Mouse (Mus musculus) MEL (cell line): ENCODE results near the gene 1600002K03Rik. TPM values are rescaled to one million over a fixed set of nuclear protein-coding genes. Genes with fewer than 3 reads are reported as not detected.

Source experiments
- DNase-seq: peaks from one replicate; pipeline ENCODE4 v3.0.0; 2011; ENCODE audit warnings: low read depth, low spot score
- H3K27ac ChIP-seq: 2 replicates; pipeline ENCODE4 v1.5.1; 2012; ENCODE audit warnings: low read depth, mild to moderate bottlenecking, control low read depth, low read length, moderate library complexity; ENCODE audit not compliant: control insufficient read depth
- H3K27me3 ChIP-seq, 2 experiments: fragments of 150-350 bp in 1 of 2; sonication (generic) in 1 of 2; 2 replicates each; pipeline ENCODE4 v1.6.1; 2012; ENCODE audit warnings: low read length in 2 of 2, mild to moderate bottlenecking in 2 of 2, improper control_type of control experiment in 1 of 2, moderate library complexity in 1 of 2; ENCODE audit not compliant: insufficient read depth in 2 of 2, control insufficient read depth in 1 of 2
- H3K36me3 ChIP-seq, 2 experiments: 2 replicates each; pipeline ENCODE4 v1.6.1; 2012 to 2014; ENCODE audit warnings: low read length in 2 of 2, improper control_type of control experiment in 1 of 2, inconsistent platforms in 1 of 2, mild to moderate bottlenecking in 1 of 2; ENCODE audit not compliant: insufficient read depth in 2 of 2, control insufficient read depth in 1 of 2
- H3K4me1 ChIP-seq, 2 experiments: fragments of 150-350 bp in 1 of 2; sonication (generic) in 1 of 2; 2 replicates each; pipeline ENCODE4 v1.6.1; 2012; ENCODE audit warnings: low read length in 2 of 2, improper control_type of control experiment in 1 of 2, mild to moderate bottlenecking in 1 of 2; ENCODE audit not compliant: insufficient read depth in 2 of 2, control insufficient read depth in 1 of 2
- H3K4me3 ChIP-seq, 2 experiments: fragments of 150-350 bp in 1 of 2; sonication (generic) in 1 of 2; 2 replicates each; pipeline ENCODE4 v1.5.1; 2012; ENCODE audit warnings: low read depth in 2 of 2, low read length in 2 of 2, mild to moderate bottlenecking in 2 of 2, moderate library complexity in 2 of 2, control low read depth in 1 of 2, improper control_type of control experiment in 1 of 2; ENCODE audit not compliant: control insufficient read depth in 1 of 2, insufficient read depth in 1 of 2
- H3K79me2 ChIP-seq: 2 replicates; pipeline ENCODE4 v1.6.1; 2012; ENCODE audit warnings: mild to moderate bottlenecking, low read length, moderate library complexity; ENCODE audit not compliant: control insufficient read depth, poor library complexity, insufficient read depth
- H3K9ac ChIP-seq: 2 replicates; pipeline ENCODE4 v1.6.1; 2012; ENCODE audit warnings: low read depth, mild to moderate bottlenecking, control low read depth, low read length, moderate library complexity; ENCODE audit not compliant: control insufficient read depth, poor library complexity, severe bottlenecking
- H3K9me3 ChIP-seq: fragments of 150-350 bp; sonication (generic); replicated peaks from 2 replicates; pipeline ENCODE4 v1.6.1; 2012; ENCODE audit warnings: mild to moderate bottlenecking, low read length, improper control_type of control experiment, moderate library complexity; ENCODE audit not compliant: insufficient read depth
- CHD1 ChIP-seq: IDR thresholded peaks from 2 replicates; pipeline ENCODE4 v1.6.1; 2012; ENCODE audit warnings: low read depth, mild to moderate bottlenecking, inconsistent platforms, low read length, improper control_type of control experiment
- E2F4 ChIP-seq: IDR thresholded peaks from 2 replicates; pipeline ENCODE4 v1.6.1; 2011; ENCODE audit warnings: low read depth, low read length, improper control_type of control experiment, borderline replicate concordance
- EP300 ChIP-seq, 2 experiments: IDR thresholded peaks; 2 replicates each; pipeline ENCODE4 v1.6.1; 2011; ENCODE audit warnings: improper control_type of control experiment in 2 of 2, low read length in 2 of 2, low read depth in 1 of 2, mild to moderate bottlenecking in 1 of 2
- GABPA ChIP-seq: IDR thresholded peaks from 2 replicates; pipeline ENCODE4 v1.6.1; 2012; ENCODE audit warnings: low read depth, mild to moderate bottlenecking, inconsistent platforms, low read length, improper control_type of control experiment, moderate library complexity
- HCFC1 ChIP-seq: IDR thresholded peaks from 2 replicates; pipeline ENCODE4 v1.6.1; 2012; ENCODE audit warnings: low read depth, mild to moderate bottlenecking, inconsistent platforms, low read length, improper control_type of control experiment, moderate library complexity
- JUND ChIP-seq: IDR thresholded peaks from 2 replicates; pipeline ENCODE4 v1.6.1; 2011; ENCODE audit warnings: low read depth, mild to moderate bottlenecking, improper control_type of control experiment, low read length
- KAT2A ChIP-seq: conservative IDR thresholded peaks from 2 replicates; pipeline ENCODE4 v1.6.1; 2012; ENCODE audit warnings: low read depth, low read length, improper control_type of control experiment, inconsistent platforms
- MAX ChIP-seq: IDR thresholded peaks from 2 replicates; pipeline ENCODE4 v1.6.1; 2011; ENCODE audit warnings: low read length, improper control_type of control experiment
- MXI1 ChIP-seq: IDR thresholded peaks from 2 replicates; pipeline ENCODE4 v1.6.1; 2011; ENCODE audit warnings: mild to moderate bottlenecking, low read depth, low read length, improper control_type of control experiment
- MYB ChIP-seq: IDR thresholded peaks from 2 replicates; pipeline ENCODE4 v1.6.1; 2011; ENCODE audit warnings: mild to moderate bottlenecking, low read depth, low read length, improper control_type of control experiment
- MYC ChIP-seq: IDR thresholded peaks from 2 replicates; pipeline ENCODE4 v1.6.1; 2011; ENCODE audit warnings: low read depth, mild to moderate bottlenecking, low read length, improper control_type of control experiment, moderate library complexity
- NELFE ChIP-seq: IDR thresholded peaks from 2 replicates; pipeline ENCODE4 v1.6.1; 2011; ENCODE audit warnings: low read depth, low read length, improper control_type of control experiment
- RAD21 ChIP-seq: IDR thresholded peaks from 2 replicates; pipeline ENCODE4 v1.6.1; 2011; ENCODE audit warnings: mild to moderate bottlenecking, low read depth, low read length, improper control_type of control experiment
- RCOR1 ChIP-seq: IDR thresholded peaks from 2 replicates; pipeline ENCODE4 v1.6.1; 2012; ENCODE audit warnings: low read depth, mild to moderate bottlenecking, inconsistent platforms, low read length, improper control_type of control experiment
- TBP ChIP-seq: IDR thresholded peaks from 2 replicates; pipeline ENCODE4 v1.8.0; 2011; ENCODE audit warnings: low read depth, low read length, improper control_type of control experiment
- TCF12 ChIP-seq: IDR thresholded peaks from 2 replicates; pipeline ENCODE4 v1.6.1; 2014; ENCODE audit warnings: low read depth, mild to moderate bottlenecking, inconsistent platforms, low read length, improper control_type of control experiment, moderate library complexity
- USF1 ChIP-seq: IDR thresholded peaks from 2 replicates; pipeline ENCODE4 v1.6.1; 2014; ENCODE audit warnings: low read depth, mild to moderate bottlenecking, inconsistent platforms, low read length, improper control_type of control experiment, moderate library complexity
- USF2 ChIP-seq, 2 experiments: IDR thresholded peaks; 2 replicates each; pipeline ENCODE4 v1.6.1; 2011 to 2012; ENCODE audit warnings: improper control_type of control experiment in 2 of 2, low read length in 2 of 2, borderline replicate concordance in 1 of 2, inconsistent platforms in 1 of 2, low read depth in 1 of 2, mild to moderate bottlenecking in 1 of 2; ENCODE audit not compliant: insufficient read depth in 1 of 2
- ZMIZ1 ChIP-seq: IDR thresholded peaks from 2 replicates; pipeline ENCODE4 v1.6.1; 2012; ENCODE audit warnings: low read depth, mild to moderate bottlenecking, inconsistent platforms, low read length, improper control_type of control experiment, moderate library complexity
- polyA plus RNA-seq, 2 experiments: library from polyadenylated mRNA; stranded (reverse) in 1 of 2; unstranded in 1 of 2; fragments of >175 nt in 1 of 2; fragments of >200 nt in 1 of 2; gene quantifications; 2 replicates each; pipeline versions ENCODE4 v1.2.1 to v1.2.4; 2012; ENCODE audit warnings: low replicate concordance in 2 of 2, low read depth in 1 of 2; ENCODE audit not compliant: insufficient read length in 2 of 2, insufficient read depth in 1 of 2, missing spikeins in 1 of 2
- total RNA-seq: library from RNA; depleted of rRNA; stranded (reverse); fragments of 300-350 nt; gene quantifications from 2 replicates; pipeline ENCODE4 v1.2.3, GENCODE M21; 2012

1600002K03Rik gene
- total and polyA plus RNA-seq, 3 experiments = 11.4 to 16.9 TPM; not detected in 1

GRCm38 (mm10) chr10:80207676-80208075 lies 34.9 kb downstream of the 1600002K03Rik start:
- no peak for DNase-seq
- Histone ChIP-seq H3K4me1 (no peaks in the 10 kb centered on the region), H3K27me3 (peaks cover 16 to 26% of the 10 kb centered on the region in 2 experiments), H3K9me3 (no peaks in the 10 kb centered on the region), H3K36me3 (no peaks in the 10 kb centered on the region), H3K9ac (no peak overlapping the region), H3K27ac (no peak overlapping the region), H3K4me3 (no peak overlapping the region), H3K79me2 (no peaks in the 10 kb centered on the region)
- TF ChIP-seq MYC (no peak), E2F4 (no peak), RCOR1 (no peak), HCFC1 (no peak), MAX (no peak), TBP (no peak), GABPA (no peak), NELFE (no peak), USF1 (no peak), RAD21 (no peak), MYB (no peak)

GRCm38 (mm10) chr10:80208248-80208647 lies 35.5 kb downstream of the 1600002K03Rik start:
- no peak for TF ChIP-seq MYC
- no peak for TF ChIP-seq ZMIZ1
- TF ChIP-seq KAT2A = no peak
- TF ChIP-seq USF2 (IDR thresholded peaks at IDR 0.05; ENCODE audit: borderline replicate concordance in 1 of 2, insufficient read depth in 1 of 2, low read depth in 1 of 2, low read length in 2 of 2) = no peak
- no peak for TF ChIP-seq NELFE
- no peak for TF ChIP-seq JUND
- TF ChIP-seq, all 39 proteins: peak for 0
- H3K27ac ChIP-seq = no peak overlapping the region
- H3K9ac ChIP-seq = no peak overlapping the region
- no peaks in the 10 kb centered on the region for H3K9me3 ChIP-seq
- DNase-seq = no peak
- H3K4me3 ChIP-seq = no peak overlapping the region
- H3K4me1 ChIP-seq = no peaks in the 10 kb centered on the region
- peaks cover 16 to 26% of the 10 kb centered on the region in 2 experiments for H3K27me3 ChIP-seq
- no peaks in the 10 kb centered on the region for H3K79me2 ChIP-seq
- no peaks in the 10 kb centered on the region for H3K36me3 ChIP-seq

- Histone ChIP-seq H3K36me3 (no peaks in the 10 kb centered on the region), H3K4me3 (no peak overlapping the region), H3K27ac (no peak overlapping the region), H3K27me3 (peaks cover 16 to 23% of the 10 kb centered on the region in 2 experiments), H3K9ac (no peak overlapping the region), H3K9me3 (no peaks in the 10 kb centered on the region), H3K79me2 (no peaks in the 10 kb centered on the region)
- DNase-seq = no peak
- TF ChIP-seq TCF12 = no peak
- TF ChIP-seq CHD1 = no peak
- no peak for TF ChIP-seq EP300 (IDR thresholded peaks at IDR 0.05; ENCODE audit: low read depth in 1 of 2, low read length in 2 of 2)
- TF ChIP-seq MXI1 = no peak
- no peak for TF ChIP-seq JUND
- TF ChIP-seq, all 39 proteins: peak for 0
- no peaks in the 10 kb centered on the region for H3K4me1 ChIP-seq
Observed at GRCm38 (mm10) chr10:80208841-80209371, 36.2 kb downstream of the 1600002K03Rik start.
